Mouse (Mus musculus): Measurements from ENCODE around the gene Spred1.
A peak's percentile ranks its signal among the peaks of the same experiment; 100 is the strongest.
"Not testable (repeated sequence)": the region's sequence is repeated elsewhere in the genome, so short reads cannot be mapped to it uniquely, and the experiment has no call there.

Gene Spred1

DNA sequence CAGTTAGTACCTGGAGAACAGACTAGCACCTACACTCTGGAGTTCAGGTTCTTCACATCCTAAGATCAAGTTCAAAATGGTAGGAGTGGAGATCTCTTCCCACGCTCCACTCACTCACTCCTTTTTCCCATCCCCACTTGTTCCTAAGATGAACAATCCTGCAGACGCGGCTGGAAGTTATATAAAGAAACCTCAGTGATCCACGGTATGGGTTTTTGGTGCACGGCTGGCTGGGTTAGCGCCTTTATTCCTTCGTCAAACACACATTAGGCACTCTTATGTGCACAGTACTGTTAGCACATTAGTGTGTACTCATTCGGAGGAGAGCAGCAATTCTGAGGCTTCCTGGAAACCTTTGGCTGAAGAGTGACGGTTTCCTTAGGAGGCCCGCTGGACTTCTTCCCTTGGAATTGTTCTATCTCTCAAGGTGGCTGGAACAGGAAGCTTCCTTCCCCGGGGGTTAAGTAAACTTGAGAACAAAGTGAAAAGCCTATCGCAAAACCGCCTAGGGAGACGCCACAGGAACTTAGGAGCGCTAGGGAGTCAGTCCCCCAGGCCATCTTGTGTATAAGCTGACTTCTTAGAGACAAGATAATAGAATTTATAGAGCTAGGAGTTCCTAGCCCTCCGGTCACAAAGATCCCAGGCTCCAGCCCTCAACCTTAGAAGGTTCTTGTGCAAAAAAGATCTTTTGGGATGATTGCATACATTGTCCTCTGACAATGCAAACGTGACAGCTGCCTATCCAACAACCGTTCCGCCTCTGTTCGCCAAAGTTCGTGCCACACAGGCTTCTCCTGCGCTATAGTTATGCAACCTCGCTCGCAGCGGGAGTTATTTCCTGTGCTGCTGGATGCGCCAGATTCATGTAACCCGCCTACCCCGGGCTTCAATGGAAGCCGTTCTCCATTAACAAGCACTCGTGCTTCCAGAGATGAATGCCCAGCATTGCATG is 1.6 kb upstream of the Spred1 start:
- DNase-seq (ENCODE audit: low spot score in 2 of 2): peak; percentile 26 to 52

DNA sequence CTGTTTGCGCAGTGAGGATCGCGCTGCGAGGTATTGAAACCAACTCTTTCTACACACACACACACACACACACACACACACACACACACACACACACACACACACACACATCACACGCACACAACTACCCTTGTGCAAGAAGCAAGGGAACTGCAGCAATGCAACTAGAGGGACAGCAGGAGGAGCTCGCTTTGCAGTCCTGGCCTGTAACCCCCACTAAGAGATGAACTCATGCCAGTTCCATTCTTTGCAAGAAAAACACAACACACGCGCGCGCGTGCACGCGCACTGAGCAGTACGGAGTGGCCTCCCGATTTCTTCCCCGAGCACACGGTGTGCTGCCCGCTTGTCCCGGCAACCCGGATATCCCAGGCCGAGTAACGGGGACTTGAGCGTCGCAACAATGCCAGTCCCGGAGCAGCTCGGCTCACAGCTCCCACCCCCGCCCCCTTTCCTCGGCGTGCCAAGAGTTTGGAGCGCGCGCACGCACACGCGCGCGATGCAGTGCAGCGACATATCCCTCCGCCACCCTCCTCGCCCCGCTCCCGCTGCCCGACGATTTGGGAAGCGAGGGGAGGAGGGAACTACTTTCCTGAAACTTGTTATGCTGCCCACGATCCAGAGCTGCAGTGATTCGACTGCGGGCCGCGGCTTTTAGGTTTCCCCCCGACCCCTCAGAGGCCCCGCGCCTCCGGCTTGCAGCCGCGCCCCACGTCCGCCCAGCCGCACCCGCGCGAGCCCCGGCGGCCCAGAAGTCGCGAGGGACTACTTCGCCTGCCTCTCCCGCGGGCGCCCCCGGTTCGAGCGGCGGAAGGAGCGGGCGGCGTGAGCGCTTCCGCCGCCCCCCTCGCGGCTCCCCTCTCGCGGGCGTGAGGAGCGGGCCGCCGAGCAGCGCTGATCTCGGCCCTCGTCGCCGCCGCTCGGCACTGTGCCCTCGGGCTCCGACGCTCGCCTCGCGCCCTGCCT is 645 bp upstream of the Spred1 start:
- peak; percentile 75 to 82 for DNase-seq (ENCODE audit: low spot score in 2 of 2)

DNA sequence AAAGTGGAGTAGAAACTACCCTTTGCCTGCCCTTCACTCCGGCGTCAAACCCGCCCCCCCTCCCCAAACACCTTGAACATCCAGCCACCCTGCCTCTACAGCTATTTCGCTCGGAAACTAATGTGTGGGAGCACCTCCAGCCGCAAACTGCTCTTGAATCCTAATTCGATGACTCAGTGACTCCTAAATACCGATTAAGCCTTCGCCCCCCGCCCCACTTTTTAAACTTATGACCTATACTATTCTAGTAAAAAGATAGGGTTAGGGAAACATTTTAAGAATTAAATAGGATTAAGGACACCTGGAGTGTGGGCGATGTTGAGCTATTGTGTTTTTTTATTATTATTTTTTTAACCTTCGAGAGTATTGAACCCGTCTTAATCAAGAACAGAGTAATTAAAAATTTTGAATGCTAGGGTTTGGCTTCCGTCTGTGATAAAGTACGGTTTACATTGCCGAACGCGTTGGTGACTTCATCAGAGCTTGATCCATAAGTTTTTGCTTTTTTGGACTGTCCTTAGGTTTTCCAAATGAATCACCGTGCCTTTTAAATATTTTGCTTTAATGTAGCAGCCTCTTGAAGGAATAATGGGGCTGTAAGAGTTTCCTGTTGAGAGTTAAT is 921 bp downstream of the Spred1 start:
- peak in 1 of 2 experiments; percentile 18 for DNase-seq (ENCODE audit: low spot score in 2 of 2)

DNA sequence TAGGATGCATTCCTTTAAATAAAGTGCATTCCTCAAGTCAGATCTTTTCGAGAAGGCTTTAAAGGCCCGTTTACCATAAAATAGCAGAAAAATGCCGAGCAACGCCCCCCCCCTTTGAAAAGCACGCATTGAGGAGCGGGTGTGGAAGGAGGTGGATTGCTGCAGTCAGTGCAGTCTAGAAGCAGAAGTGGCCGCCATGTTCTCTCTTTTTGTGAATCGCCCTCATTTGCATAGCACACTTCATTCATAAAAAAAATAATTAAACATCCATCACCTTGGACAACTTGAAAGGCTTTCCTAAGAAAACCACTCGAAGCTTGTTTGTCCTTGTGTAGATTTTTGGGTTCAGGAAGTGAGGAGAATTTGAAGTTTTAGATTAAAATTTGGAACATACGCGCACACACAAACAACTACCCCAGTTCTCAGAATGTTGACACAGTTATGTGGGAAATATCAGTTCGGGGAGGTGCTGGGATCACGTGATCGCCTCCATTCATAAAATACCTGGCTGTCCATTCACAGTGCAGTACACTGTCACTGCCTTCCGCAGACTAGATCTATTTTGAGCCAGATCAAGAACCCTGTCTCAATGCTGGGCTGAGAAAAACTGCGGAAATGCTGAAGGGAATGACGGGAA is 1.6 kb downstream of the Spred1 start:
- peak; percentile 27 to 70 for DNase-seq (ENCODE audit: low spot score in 2 of 2)

DNA sequence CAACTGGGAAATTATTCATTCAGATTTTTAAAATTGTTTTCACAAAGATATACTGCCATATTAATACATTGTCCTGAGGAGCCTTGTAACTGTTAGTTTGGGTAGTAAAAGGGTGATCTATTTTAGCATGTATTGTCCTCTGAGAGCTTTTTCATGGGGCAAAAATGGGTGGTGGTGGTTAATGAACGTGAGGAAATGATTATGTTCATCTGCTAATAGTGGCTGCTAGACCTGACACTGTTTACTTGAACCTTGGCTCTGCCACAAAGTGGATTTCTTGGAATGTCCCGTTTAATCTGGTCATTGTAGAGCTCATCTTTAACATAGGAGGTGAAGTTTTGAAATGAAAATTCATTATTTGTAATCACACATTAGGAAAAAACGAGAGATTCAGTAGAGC is 2.5 kb downstream of the Spred1 start:
- no peak for DNase-seq (ENCODE audit: low spot score in 2 of 2)

DNA sequence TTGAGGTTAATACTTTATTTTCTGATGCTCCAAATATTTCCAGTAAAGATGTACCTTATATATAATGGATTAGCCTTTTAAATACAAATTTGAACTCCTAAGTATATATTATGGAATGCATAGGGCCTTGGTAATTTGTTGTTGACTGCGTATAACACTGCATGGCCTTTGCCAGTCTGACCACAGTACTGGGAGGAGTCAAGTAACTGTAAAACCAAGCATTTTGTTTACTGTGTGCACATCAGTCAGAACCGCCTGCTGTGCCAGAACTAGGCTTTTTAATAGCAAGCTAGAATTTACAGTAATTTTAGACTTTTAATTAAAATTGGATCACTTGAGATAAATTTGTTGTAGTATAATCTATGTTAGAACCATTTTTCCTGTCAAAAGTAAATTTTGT is 3.7 kb downstream of the Spred1 start:
- DNase-seq (ENCODE audit: low spot score in 2 of 2): no peak

DNA sequence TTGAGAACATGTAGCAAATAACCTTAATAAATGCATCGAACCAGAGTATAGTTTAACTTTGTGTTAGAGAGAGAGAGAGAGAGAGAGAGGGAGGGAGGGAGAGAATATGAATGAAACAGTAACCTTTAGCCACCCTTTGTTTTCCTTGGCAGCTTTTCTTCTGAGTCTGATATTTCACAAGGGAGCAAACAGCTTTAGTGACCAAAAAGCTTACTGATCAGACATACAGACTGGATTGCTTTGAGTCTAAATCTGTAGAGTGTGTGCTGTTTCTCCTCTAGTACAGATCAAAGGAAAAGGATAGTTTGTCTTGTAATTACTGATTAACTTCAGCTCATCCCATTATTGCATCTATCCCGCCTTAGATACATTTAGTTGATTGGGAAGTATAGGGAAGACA is 8.0 kb downstream of the Spred1 start:
- DNase-seq (ENCODE audit: low spot score in 2 of 2): no peak

DNA sequence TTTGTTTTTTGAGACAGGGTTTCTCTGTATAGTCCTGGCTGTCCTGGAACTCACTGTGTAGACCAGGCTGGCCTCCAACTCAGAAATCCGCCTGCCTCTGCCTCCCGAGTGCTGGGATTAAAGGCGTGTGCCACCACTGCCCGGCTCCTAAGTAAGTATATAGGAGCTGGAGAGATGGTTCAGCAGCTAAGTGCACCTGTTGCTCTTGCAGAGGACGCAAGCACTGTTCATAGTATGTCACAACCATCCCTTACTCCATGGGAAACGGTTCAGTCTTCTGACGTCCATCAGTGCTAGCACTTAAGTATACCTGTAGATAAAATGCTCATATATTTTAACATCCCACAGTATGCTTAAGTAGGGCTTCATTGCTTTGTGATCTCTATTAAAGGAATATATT is 9.9 kb downstream of the Spred1 start:
- DNase-seq (ENCODE audit: low spot score in 2 of 2): not testable (repeated sequence)

DNA sequence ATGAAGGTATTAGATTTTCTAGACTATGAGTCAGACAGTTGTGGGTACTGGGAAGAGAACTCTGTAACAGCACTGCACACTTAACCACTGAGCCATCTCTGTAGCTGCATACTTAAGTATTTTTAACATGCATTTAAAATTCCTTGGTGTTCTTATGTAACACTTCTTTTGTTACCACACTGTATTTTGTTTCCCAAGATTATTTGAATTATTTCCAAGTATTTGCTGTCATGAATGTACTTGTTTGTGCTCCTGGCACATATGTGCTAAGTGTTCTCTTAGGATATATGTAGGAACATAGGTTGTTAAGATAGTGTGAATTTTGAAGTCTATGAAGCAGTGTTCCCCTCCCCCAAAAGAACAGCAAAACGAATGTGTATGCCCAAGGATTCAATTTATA is 10.7 kb downstream of the Spred1 start:
- DNase-seq (ENCODE audit: low spot score in 2 of 2): no peak

DNA sequence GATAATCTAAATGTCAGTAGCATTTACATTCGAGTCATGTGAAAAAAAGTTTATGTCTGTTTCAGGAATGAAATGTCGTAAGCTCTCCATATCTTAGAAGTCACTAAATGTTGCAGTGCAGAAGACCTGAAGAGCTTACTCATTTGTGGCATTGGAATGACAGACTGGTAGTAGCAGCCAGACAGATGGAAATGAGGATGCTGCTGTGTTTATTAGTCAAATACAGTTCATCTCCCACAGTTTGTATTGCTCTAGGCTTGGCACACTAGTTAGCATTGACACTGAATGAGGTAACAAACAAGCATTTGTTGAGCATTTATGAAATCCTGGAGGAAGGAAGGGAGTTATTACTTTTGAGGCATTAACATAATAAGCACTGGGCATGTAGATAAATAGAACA is 12.4 kb downstream of the Spred1 start:
- DNase-seq (ENCODE audit: low spot score in 2 of 2): no peak

DNA sequence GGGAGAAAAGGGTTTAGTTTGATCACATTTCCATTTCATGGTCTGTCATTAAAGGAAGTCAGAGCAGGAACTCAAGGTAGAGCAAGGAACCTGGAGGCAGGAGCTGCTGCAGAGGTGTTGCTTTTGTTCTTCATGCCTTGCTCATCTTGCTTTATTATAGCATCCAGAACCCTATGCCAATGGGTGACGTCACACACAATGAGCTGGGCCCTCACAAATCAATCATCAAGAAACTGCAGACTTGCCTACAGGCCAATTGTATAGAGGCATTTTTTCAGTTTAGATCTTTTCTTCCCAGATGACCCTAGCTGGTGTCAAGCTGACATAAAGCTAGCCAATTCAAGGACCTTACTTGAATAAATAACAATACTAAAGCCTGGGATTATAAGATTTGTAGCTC is 16.6 kb downstream of the Spred1 start:
- DNase-seq (ENCODE audit: low spot score in 2 of 2): no peak

DNA sequence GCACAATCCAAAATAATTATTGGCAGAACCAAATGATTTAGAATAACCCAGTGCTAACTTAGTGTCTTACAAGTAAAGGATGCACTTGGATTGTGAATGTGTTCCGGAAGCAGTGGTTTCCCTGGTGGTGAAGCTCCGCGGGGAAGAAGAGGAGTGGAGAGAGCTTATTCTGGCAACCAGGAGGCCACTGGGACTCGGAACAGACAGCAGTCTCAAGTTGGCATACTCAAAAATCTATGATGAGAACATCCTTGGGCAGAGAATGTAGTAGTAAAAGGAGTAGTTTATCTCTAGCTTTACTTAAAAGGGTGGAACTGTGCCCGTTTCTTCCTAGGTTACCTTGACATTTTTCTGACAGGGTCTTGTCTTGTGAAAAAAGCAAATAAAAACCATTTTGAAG is 17.8 kb downstream of the Spred1 start:
- DNase-seq (ENCODE audit: low spot score in 2 of 2): no peak

DNA sequence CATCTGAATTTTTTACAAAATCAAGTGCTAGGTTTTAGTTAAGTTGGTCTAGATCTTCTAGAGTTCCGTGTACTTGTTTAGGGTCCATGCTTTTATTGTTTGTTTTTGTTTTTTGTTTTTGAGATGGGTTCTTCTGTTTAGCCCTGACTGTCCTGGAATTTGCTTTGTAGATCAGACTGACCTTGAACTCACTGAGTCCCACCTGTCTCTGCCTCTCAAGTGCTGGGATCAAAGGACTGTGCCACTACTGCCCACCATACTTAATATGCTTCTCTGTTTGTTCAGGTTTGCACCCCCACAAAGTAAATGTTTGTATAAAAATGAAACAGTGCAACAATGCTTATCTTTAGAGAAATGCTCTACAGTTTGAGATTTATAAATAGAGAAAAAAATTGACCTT is 18.8 kb downstream of the Spred1 start:
- no peak for DNase-seq (ENCODE audit: low spot score in 2 of 2)

DNA sequence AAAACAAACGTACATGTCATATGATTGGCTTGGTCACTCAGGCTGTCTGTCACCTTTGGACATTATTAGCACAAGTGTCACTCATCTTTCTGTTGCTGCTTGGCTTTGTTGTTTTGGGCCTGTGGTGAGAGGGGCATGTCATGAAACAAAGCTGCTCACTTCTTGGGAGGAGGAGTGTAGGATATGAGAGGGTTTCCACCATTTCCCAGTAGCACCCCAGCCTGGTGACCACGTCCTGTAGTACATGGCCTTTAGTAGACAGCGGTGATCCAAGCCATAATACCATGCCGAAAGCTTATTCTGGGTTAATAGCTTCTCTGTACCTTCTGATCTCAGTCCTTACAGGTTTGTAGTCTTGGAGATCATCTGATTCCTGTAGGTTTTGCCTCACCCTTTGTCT is 21.9 kb downstream of the Spred1 start:
- no peak for DNase-seq (ENCODE audit: low spot score in 2 of 2)

DNA sequence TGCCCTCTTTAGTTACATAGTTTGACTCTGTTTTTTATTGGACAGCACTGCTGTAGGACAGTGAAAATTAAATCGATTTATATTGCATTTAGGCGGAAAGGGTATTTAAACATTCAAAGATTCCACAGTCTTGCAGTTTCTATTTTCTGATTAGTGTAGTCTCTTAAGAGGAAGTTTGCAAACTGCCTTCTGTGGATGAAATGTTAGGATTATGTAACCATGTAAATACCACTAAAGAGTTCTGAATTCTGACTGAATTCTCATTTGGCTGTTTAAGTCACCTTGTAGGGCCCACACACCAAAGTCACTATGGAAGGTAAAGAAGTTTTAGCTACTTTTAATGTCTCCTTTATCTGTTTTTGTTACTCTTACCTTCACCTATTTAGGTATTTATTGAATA is 24.9 kb downstream of the Spred1 start:
- no peak for DNase-seq (ENCODE audit: low spot score in 2 of 2)

DNA sequence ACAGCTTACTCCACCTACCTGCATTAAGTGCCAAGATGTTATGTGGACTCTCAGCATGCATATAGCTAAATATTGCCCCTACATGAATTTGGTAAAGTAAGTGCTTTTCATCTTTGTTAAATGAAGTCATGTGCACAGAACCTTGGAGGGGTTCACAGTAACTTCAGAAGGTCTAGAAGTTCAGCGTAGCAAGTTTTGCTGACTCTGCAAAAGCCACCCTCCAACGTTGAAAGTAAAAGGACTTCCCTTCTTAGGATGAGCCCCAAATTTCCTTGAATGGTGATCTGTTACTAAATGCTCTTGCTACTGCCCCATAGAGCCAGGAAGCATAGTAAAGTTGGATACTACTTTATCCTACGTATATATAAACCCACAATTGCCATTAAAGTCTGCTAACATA is 25.4 kb downstream of the Spred1 start:
- DNase-seq (ENCODE audit: low spot score in 2 of 2): no peak

DNA sequence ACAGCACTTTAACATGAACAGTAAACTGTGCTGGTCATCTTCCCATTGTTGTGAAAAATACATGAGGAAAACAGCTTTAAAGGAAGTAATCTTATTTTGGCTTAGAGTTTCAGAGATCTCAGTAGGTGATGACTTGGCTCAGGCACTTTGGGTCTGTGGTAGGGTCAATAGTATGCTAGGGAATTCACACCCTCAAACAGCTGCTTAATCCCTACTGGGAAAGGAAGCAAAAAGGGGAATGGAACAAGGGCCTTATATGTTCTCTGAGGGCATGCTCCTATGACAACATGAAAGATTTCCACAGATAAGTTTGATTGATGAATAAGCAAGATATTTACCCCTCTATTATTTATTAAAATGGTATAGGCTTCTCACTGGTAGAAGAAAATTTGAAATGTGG is 31.0 kb downstream of the Spred1 start:
- DNase-seq (ENCODE audit: low spot score in 2 of 2): no peak

DNA sequence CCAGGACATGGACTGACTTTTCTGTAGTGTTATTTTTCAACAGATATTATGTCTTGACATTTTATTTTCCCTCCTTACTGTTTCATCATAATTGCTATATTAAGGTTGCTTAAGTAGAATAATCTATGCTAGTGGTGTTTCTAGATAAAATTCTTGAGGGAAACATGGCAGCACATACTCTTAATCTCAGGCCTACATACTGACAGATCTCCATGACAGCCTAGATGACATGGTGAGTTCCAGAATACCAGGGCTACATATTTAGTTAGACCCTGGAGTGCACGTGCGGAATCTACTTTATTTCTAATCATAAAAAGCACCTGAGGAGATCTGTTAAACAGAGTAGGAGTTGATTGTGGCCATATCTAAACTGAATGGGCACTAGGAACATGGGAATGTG is 47.2 kb downstream of the Spred1 start:
- DNase-seq (ENCODE audit: low spot score in 2 of 2): no peak

DNA sequence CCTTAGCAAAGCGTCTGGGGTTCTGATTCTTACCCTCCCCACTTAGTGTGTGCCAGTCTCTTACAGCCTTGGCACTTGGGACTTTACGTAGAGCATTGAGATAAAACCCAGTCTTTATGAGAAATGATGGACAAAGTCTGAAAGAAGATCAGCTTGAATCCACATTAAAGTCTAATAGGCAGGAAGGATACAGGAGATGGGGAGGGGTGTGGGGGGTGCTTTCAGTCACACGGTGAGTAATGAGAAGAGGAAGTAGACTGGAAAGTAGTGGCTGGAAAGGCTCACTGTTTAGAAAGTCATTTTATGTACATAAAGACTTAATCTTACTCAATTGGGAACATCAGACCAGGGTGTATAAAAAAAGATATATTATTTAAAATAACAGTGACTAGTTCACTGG is 47.9 kb downstream of the Spred1 start:
- DNase-seq (ENCODE audit: low spot score in 2 of 2): no peak

DNA sequence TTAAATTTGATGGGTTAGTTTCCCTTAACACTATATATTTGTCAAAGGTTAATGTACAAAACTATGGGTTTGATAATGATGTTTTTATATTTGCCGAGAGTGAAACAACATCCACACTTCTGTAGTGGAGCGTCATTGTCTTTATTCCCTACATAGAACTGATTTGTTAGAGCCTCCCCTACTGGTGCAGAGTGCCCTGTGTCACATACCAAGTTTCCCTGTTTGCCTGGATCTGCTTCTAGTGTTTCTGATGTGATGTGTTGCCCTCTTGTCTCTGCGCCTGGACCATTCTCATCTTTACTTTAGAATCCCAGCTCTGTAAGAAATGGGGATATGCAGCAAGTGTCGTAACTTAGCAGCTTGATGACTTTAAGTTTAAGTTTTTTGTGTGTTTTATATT is 51.8 kb downstream of the Spred1 start:
- no peak for DNase-seq (ENCODE audit: low spot score in 2 of 2)

DNA sequence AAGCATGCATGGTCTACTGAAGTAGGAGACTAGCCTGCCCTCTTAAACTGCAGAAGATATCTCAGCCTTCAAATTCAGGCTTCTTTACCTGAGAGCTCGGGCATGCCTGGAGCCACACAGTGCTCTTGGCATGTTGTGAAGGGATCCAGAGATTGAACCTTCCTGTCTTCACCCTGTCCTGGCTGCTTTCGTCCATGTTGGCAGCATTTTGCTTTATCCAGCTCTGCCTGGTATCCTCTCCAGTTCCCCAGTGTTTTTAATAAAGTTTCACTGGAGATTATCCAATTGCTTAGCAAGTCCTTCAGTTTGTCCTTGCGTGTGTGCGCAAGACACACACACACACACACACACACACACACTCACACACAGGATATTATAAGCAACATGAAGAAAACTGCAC is 54.9 kb downstream of the Spred1 start:
- no peak for DNase-seq (ENCODE audit: low spot score in 2 of 2)

DNA sequence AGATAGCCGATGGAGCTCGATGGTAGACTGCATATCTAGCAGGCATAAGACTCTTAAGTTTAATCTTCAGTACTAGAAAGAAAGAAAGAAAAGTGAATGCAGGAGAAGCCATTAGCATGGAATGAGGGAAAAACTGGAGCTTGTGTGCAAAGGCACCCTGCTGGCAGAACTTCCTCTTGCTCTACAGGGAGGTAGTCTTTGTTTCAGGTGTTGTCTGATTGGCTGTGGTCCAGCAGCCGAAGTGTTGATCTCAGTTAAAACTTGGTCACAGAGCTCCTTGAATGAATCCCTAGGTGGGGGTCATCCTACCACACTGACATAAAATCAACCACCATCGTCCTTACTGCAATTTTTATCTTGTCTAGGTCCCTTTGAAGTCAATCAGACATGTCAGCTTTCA is 55.8 kb downstream of the Spred1 start:
- no peak for DNase-seq (ENCODE audit: low spot score in 2 of 2)

All from spleen, postnatal 10 days (tissue).